Mouse (Mus musculus) gastrocnemius, adult 18-20 months (tissue): ENCODE measurements around the gene Eif5b. TPM values are rescaled to one million over a fixed set of nuclear protein-coding genes. Genes with fewer than 3 reads are reported as not detected.
"Not testable (repeated sequence)": the region's sequence is repeated elsewhere in the genome, so short reads cannot be mapped to it uniquely, and the experiment has no call there.

ENCODE experiments used
- DNase-seq: peaks from one replicate; pipeline ENCODE4 v3.0.0; 2021; ENCODE audit warnings: low spot score
- total RNA-seq, 2 experiments: library from RNA; stranded (reverse); gene quantifications; 2 replicates each; pipeline ENCODE4 v1.2.3; 2021

Eif5b gene
- total RNA-seq, 2 experiments from 2014 or later: 46.7 to 58.9 TPM

DNA sequence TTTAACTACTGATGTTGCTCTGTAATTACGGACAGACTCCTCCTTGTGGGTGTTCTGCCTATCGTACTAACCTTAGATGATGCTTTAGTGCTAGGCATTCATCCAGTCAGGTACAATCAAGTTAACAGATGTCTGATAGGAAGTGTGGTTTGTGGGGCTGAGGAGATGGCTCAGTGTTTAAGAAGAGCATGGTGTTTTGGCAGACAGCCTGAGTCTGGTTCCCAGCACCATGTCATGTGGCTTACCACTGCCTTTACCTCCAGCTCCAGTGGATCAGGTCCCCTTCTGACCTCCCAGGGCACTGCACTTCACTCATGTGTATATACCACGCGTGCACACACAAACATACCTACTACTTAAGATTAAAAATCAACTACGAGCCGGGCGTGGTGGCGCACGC lies 4.1 kb downstream of the Eif5b start:
- DNase-seq: no peak

DNA sequence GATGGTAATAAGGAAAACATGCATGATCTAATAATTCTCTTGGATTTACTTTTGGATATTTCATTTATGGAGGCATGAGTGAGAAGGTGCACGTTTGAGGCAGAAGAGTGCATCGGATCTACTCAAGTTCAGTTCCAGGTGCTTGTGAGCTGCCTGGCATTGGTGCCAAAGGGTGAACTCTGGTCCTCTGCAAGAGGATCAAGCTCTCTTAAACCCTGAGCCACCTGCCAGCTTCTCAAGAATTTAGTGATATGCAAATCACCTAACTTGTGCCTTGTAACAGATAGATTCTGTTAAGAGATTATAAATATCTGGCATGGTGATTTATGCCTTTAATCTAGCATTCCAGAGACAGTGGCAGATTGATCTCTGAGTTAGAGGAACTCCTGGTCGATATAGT lies 5.2 kb downstream of the Eif5b start:
- no peak for DNase-seq

DNA sequence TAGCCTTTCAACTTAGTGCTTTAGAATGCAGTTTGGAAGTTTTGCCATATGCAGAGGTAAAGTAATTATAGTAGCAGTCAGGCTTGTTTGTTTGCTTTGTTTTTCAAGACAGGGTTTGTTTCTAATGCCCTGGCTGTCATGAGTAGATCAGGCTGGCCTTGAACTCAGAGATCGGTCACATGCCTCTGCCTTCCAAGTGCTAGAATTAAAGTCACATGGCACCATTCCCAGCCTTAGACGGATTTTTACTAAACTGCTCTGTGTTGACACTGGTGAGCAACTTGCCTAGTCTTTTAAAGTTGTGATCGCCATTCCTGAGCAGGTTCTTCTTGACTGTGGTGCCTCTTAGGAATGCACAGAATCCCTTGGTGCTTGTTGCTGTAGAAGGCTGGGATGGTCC lies 8.9 kb downstream of the Eif5b start:
- no peak for DNase-seq

DNA sequence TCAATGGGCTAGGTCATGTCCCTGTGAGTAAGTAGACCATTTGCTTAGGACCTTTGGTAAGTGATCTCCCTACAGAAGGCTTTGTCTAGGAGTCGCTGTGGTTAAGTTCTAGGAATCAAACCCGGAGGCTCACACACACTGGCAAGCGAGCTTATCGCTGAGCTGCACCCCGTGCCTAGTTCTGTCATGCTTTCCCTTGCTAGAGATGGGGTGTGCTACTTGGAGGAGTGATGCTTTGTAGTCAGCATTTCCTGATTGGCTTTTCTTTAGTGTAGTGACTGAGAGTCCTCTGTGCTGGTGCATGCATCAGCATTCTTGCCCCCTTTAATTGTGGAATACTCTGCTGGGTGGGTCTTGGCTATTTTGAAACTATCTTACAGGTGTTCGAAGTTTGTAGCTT lies 13.8 kb downstream of the Eif5b start:
- DNase-seq: no peak

DNA sequence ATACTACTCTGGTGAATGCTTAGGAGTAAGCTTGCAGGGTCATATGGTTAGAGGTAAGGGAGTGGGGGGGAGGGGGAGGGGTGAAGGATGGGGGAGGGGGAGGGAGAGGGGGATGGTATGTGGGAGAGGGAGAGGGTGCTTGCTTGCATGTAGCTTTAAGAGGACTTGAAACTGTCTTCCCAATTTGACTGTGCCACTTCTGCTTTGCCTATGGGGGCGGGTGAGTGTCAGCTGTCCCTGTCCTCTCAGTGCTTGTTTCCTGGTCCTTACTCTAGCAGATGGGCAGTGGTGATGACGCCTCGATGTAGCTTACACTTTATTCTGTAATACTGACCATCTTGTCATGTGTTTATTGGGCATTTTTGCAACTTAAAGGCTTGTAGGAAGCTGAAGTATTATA lies 14.3 kb downstream of the Eif5b start:
- DNase-seq: no peak

DNA sequence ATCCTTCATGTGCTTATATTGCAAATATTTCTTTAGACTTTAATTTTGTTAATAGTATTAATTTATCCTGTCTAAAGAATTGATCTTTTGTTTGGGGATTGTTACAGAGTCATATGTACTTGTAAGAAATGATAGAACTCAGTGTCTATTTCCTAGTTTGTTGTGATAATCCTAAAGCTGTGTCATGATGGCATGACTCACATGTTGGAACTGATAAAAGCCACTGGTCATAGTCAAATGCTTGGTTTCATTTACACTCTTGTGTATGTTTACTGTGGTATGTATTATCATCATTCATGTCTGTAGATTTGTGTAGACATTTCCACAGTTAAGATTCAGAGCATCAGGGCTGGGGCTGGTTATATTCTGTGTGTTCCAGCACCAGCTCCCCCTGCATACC lies 14.7 kb downstream of the Eif5b start:
- DNase-seq: no peak

DNA sequence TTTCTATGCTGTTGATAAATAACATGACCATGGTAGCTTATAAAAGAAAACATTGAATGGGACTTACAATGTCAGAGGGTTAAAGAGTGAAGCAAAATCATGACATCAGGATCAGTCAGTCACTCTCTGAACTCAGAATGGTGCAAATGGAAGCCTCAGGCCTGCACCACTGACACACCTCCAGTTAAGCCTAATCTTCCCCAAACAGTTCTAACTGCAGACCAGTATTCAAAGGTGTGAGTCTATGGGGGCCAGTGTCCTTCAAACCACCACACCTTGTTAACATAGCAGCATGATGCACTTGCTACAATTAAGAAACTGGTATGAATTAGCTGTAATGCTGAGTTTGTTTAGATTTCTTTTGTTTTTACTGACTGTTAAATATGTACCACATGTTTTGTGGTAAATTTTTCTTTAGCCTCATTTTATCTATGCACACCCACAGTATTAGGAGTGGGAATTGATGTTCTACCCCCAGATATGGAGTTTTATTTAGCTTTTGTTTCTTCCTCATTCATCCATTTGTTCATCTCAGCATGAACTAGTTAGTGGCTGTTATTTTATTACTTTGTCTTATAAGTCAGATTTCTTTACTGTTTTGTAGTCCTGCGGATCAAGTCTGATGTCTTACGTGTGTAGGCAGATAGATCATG lies 16.9 kb downstream of the Eif5b start:
- DNase-seq: no peak

DNA sequence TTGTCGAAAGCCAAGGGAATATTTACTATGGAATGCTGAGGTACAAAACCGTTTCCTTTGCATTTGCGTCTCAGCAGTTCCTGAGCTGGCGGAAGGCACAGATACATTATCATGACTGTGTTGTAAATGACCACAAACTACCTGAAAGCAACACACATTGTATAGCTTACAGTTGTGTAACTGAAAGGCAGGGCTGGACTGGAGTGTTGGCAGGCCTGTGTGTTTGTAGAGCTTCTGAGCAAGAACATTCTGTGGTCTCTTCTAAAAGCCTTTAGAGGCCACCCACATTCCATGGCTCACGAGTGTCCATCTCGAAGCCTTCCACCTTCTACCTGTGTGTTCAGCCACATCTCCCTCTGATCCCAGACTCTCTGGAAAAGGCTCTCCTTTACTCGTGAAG lies 29.5 kb downstream of the Eif5b start:
- DNase-seq: no peak

DNA sequence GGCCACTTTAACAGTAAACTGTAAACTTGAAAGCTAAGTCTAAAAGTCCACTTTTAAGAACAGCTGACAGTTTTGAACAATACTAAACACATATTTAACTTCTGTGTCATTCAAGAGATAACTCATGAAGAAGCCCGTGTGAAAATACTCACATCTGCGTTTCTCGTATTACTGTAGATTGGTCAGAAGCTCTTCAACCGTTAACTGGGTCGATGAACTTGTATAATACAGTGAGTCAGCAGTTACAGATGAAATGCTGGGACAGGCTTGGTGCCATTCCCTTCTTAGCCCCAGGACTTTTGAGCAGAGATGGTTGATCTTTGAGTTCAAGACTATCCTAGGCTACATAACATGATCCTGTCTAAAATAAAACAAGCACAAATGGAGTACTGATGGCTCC lies 33.6 kb downstream of the Eif5b start:
- no peak for DNase-seq

DNA sequence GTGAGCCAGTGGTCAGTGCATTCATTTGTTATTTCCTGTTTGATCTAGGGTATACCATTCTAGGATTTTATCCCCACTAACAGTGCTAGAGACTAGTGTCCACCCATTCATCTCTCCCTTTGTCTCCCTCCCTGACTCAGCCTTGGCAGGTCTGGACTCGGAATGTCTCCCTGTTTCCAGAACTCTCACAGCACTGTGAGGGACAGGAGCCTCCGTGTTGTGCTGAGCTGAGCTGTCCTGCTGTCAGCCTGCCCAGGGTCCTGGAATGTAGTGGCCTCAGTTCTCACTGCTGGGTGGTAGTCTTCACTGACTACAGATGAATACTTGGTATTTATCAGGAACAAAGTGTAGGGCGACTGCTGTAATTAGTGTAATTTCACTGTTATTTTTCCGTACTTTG lies 37.7 kb downstream of the Eif5b start:
- DNase-seq: no peak

DNA sequence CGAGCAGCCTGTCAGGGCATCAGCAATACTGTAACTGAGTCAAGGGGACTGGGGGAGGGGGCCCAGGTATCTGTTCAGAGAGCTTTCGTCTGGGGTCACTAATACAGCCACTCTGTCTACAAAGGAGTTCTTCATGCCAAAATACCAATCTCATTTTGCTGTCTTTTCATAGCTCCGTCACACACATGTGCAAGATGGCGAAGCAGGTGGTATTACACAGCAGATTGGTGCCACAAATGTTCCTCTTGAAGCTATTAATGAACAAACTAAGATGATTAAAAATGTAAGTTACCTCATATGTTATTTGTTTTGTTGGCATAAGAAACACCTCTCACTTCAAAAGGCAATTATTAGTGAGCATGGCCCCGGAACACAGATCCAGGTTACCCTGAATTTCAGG lies 39.6 kb downstream of the Eif5b start:
- no peak for DNase-seq

DNA sequence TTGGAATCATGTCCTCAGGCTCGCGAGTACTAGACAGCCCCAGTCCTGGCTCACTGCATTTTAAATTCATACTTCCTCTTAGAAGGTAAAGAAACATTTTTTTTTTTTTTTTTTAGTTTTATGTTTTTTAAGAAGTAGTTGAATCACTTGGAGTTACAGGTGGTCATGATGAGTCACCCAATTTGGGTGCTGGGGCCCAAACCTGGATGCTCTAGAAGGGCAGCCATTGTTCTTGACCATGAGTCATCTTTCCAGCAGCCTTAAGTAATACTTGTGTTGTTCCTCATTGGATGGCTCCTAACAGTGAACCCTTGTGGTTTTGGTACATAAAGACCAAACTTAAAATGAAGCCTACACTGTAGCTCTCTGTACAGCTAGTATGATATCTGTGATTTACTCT lies 41.1 kb downstream of the Eif5b start:
- no peak for DNase-seq

DNA sequence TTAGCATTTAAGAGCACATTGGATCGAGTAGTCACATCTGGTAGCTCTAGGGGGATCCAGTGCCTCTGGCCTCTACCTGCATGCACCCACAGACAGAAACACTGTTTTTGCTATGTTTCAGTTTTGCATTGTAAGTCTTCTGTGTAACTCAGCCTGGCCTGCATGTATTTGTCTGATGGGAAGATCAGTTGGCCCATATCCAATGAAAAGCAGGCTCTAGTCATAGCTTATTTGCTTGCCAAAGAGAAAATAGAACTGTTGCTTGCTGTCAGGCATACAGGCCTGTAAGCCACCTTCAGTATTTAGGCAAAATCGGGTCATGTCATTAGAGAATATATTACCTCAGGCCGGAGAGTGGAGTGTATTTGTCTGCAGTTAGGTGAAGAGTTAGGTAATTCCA lies 50.3 kb downstream of the Eif5b start:
- no peak for DNase-seq

DNA sequence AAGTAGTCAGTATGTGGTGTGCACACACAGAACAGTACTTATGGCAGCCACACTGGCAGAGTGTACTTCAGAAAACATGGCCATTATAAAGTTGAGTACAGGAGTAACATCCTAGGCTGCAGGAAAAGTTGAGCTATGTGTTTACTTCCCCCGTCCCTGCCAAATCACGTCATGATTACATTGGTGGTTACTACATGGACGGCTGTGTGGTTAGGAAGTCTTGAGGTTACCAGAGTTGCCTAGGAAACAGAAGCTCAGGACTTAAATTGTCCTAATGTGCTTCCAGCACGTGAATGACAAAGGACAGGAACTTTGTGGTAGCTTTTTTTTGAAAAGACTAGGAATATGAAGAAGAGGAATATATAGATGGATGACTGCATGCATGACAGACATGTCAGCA lies 51.8 kb downstream of the Eif5b start:
- DNase-seq: no peak

DNA sequence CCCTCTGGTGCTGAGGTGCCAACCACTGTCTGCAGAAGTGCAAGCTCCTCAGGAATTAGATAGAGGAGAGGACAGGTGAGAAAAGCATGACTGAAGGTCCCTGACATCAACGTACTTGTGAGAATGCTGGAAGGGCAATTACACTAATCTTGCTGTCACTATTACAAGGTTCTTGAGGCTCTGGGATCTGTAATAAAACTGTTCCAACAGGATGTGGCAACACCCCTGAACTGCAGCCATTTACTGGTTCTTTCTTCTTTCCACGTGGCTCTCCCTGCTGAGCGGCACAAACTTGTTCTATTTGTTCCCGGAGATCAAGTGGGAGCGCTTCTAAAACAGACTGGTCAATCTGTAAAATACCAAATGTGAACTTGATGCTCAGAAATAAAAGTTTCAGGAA lies 57.4 kb downstream of the Eif5b start:
- no peak for DNase-seq

DNA sequence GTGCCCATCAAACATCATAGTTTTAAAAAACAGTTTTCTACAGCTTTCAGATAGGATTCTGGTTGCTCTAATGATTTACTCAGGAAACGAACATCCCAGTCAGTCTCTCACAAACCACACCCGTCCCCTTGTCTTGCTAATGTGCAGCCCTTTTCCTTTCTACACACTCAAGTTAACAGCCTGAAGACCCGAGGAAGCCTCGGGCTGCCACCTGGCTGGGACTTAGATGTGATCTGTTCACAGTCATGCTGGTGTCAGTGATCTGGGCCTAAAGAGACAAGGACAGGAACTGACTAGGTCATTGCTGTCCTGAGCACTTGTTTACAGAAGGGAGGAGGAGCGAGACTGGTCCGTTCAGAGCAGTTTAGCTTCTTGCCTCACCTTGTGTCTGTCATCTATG lies 60.6 kb downstream of the Eif5b start:
- no peak for DNase-seq

DNA sequence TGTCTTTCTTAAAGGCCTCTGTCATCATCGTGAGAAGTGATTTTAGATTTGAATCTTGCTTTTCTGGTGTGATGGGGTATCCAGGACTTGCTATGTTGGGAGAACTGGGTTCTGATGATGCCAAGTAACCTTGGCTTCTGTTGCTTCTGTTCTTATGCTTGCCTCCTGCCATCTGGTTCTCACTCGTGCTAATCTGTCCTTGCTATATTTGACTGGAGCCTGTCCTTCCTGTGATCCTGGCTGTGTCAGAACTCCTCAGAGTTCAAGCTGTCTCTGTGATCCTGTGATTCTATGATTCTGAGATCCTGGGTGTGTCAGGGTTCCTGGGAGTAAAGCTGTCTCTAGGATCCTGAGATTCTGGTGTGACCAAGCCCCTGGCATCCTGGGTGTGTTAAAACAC lies 64.3 kb downstream of the Eif5b start:
- not testable (repeated sequence) for DNase-seq

DNA sequence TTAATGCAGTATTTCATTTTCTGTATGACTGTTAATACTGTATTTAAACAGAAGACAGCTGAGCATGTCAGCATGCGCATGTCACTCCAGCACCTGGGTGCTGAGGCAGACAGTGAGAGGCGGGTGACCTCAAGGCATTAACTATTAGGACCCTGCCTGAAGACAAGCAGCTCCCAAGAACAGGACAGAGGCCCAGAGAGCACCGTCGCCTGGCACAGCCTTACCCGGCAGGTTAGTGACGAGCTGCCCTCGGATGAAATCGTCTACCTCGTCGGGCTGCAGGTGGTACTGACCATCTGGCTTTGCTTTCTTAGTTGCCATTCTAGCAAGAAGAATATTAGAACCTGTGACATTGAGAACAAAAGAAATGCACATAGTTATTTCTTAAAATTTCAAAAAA lies 69.5 kb downstream of the Eif5b start:
- no peak for DNase-seq

DNA sequence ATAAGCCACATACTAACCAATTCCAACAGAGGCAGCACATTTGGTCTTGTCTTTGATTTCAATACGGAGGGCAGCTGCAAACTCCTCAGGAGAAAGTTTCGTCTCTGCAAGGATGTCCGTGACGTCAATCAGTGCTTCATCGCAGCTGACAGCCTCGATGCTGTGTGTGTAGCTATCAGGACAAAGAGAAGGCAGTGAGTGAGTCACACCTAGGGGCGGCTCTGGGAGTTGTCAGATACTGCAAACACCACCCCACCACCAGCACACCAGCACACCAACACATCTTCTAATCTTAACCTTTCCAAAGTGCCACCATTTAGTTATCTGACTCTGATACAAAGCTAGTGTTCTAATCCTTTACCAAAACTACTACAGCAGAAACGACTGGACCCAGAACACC lies 73.5 kb downstream of the Eif5b start:
- DNase-seq: no peak

DNA sequence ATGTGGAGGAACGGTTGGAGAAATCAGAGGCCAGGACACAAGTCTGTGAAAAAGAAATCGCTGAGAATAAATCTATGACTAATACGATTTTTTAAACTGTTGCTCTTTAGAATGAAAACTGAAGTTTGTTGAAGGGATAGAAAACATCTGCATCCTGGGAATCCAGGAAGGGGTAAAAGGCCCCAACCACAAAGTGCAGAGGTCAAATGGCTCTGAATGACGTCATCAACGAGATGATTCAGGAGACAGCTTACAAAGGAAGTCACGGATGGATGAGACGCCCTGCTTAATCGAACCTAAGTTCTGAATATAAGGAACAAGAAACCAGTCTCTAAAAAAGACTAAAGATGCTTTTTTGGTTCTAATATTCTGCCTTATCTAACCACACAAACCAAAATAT lies 83.5 kb downstream of the Eif5b start:
- no peak for DNase-seq

DNA sequence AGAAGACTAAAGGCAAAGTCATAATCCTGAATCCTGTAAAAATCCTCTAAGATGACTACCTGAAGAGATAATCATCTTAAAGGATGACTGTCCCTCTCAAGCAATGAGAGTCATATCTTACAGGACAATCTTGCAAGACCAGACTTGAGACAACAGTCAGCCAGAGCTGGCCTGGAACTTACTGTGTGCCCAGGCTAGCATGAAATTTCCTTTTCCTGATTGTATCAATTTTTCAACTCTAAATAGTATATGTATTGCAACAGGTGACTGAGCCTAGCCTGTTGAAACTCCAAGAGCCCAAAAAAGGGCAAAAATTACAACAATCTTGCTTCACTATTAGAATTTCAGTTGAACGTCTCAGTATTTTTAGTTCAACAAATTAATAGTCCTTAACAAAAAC lies 105.4 kb downstream of the Eif5b start:
- DNase-seq: no peak

DNA sequence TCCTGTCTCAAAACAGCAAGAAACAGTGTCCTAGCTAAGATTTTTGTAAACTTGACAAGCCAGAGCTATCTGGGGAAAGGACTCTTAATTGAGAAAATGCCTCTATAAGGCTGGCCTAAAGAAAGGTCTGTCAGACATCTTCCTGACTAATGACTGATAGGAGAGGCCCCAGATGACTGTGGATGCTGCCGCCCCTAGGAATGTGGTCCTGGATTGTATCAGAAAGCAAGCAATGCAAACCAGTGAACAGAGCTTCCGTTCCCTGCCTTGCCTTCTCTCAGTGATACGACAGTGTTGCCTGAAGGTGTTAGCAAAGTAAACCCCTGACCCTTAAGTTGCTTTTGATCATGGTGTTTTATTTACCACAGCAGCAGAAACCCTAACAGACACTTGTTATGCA lies 106.0 kb downstream of the Eif5b start:
- no peak for DNase-seq
